Comparison of ENCODE assay signal across 8 mouse cellular contexts in the genomic region with DNA sequence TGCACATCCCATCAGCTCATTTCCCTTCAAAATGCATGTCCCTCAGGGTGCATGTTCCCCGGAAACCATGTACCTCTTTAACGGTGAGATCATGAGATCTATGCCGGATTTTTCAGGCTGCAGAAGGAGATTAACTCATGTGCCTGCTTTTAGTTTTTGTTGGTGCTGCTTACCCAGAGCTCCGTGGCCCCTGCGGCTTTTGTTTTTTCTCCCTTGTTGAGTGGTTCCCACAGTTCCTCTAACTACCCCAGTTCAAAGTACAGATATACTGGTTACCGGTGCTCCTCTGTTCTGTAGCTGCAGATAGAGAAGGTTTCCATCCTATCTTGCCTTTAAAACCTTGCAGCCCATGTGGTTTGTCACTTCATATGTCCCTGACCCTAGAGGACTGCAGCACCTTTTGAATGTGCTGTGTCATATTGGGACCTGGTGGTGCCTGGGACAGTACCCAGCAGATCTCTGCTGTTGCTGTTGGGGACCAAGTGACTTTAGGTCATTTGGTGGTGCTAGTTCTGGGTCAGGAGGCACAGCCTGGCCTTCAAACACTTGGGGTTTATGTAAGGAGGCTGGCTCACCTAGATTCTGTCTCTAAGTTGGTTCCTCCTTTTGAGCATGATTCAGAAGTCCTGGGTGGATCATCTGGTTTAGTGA. TPM values are rescaled to one million over a fixed set of nuclear protein-coding genes. Genes with fewer than 3 reads are reported as not detected.
DNase-seq lines count a peak whose midpoint lies in the region; ATAC-seq lines count a peak whose summit lies in the region.

No protein-coding gene starts in this region.

- 42% methylated on average over 6 of the region's 6 CpGs for WGBS in heart, embryonic 13.5 days
- 37% methylated on average over 6 of the region's 6 CpGs for WGBS in embryonic facial prominence, embryonic 13.5 days
- WGBS in limb, embryonic 12.5 days, result 47% methylated on average over 6 of the region's 6 CpGs
- 58% methylated on average over 6 of the region's 6 CpGs for WGBS in stomach, embryonic 15.5 days

- H3K27me3 ChIP-seq in heart, embryonic 13.5 days (replicated peaks), result 0 out of 2 replicates have a peak, but pooled peaks cover 4% of the 10 kb centered on the region
- H3K27me3 ChIP-seq in embryonic facial prominence, embryonic 13.5 days, result no peaks in the 10 kb centered on the region
- H3K27me3 ChIP-seq in limb, embryonic 12.5 days, result no peaks in the 10 kb centered on the region
- H3K27me3 ChIP-seq in stomach, embryonic 15.5 days (replicated peaks), result no peaks in the 10 kb centered on the region

- H3K9ac ChIP-seq in heart, embryonic 13.5 days, result peak overlapping the region; percentile 69
- H3K9ac ChIP-seq in embryonic facial prominence, embryonic 13.5 days, result no peak overlapping the region
- H3K9ac ChIP-seq in limb, embryonic 12.5 days (replicated peaks), result no peak overlapping the region
- peak overlapping the region; percentile 25; the same call in 1 of the 2 replicates for H3K9ac ChIP-seq in stomach, embryonic 15.5 days

- H3K4me3 ChIP-seq in heart, embryonic 13.5 days, result peak overlapping the region; percentile 61
- H3K4me3 ChIP-seq in embryonic facial prominence, embryonic 13.5 days, result peak overlapping the region; percentile 41
- peak overlapping the region; percentile 45 for H3K4me3 ChIP-seq in limb, embryonic 12.5 days (replicated peaks)
- H3K4me3 ChIP-seq in stomach, embryonic 15.5 days (replicated peaks), result peak overlapping the region; percentile 33

- H3K4me1 ChIP-seq in heart, embryonic 13.5 days, result peaks cover 18% of the 10 kb centered on the region
- H3K4me1 ChIP-seq in embryonic facial prominence, embryonic 13.5 days, result peaks cover 19% of the 10 kb centered on the region
- H3K4me1 ChIP-seq in limb, embryonic 12.5 days (replicated peaks), result peaks cover 23% of the 10 kb centered on the region
- peaks cover 14% of the 10 kb centered on the region for H3K4me1 ChIP-seq in stomach, embryonic 15.5 days

- DNase-seq in heart, adult 8-10 months (ENCODE audit: low spot score), result no peak
- DNase-seq in layer of hippocampus, postnatal 14 days (ENCODE audit: low spot score in 2 of 2), result no peak
- no peak for DNase-seq in embryo, embryonic 11 days

- no peaks in the 10 kb centered on the region for H3K9me3 ChIP-seq in heart, embryonic 13.5 days
- no peaks in the 10 kb centered on the region for H3K9me3 ChIP-seq in embryonic facial prominence, embryonic 13.5 days
- H3K9me3 ChIP-seq in limb, embryonic 12.5 days, result no peaks in the 10 kb centered on the region
- H3K9me3 ChIP-seq in stomach, embryonic 15.5 days, result no peaks in the 10 kb centered on the region

- H3K36me3 ChIP-seq in heart, embryonic 13.5 days, result peaks cover 46% of the 10 kb centered on the region
- H3K36me3 ChIP-seq in embryonic facial prominence, embryonic 13.5 days, result peaks cover 64% of the 10 kb centered on the region
- peaks cover 55% of the 10 kb centered on the region for H3K36me3 ChIP-seq in limb, embryonic 12.5 days
- peaks cover 11% of the 10 kb centered on the region for H3K36me3 ChIP-seq in stomach, embryonic 15.5 days

- peak overlapping the region; percentile 77 for H3K27ac ChIP-seq in heart, embryonic 13.5 days (replicated peaks)
- no peak overlapping the region for H3K27ac ChIP-seq in embryonic facial prominence, embryonic 13.5 days
- H3K27ac ChIP-seq in limb, embryonic 12.5 days, result peak overlapping the region; percentile 50; the same call in 1 of the 2 replicates
- peak overlapping the region; percentile 48; the same call in 1 of the 2 replicates for H3K27ac ChIP-seq in stomach, embryonic 15.5 days

- H3K4me2 ChIP-seq in heart, embryonic 13.5 days, result peak overlapping the region; percentile 87
- peak overlapping the region; percentile 66 for H3K4me2 ChIP-seq in embryonic facial prominence, embryonic 13.5 days
- peak overlapping the region; percentile 80 for H3K4me2 ChIP-seq in limb, embryonic 12.5 days
- H3K4me2 ChIP-seq in stomach, embryonic 15.5 days, result peak overlapping the region; percentile 76

- ATAC-seq in heart, embryonic 13.5 days (ENCODE audit: extremely low read depth, insufficient number of reproducible peaks, low FRiP score, low TSS enrichment), result 0 out of 2 replicates have a peak, but pooled peaks have one; percentile 18
- peak; percentile 5 for ATAC-seq in CD4-positive, CD25-positive, alpha-beta regulatory T cell, adult 4 months
- no peak for ATAC-seq in embryonic facial prominence, embryonic 13.5 days (ENCODE audit: insufficient number of reproducible peaks, insufficient read depth, low FRiP score, low TSS enrichment, low read depth)
- ATAC-seq in limb, embryonic 12.5 days (ENCODE audit: insufficient number of reproducible peaks, insufficient read depth, low FRiP score, low TSS enrichment, low read depth), result no peak
- ATAC-seq in stomach, embryonic 15.5 days (ENCODE audit: insufficient read depth, low FRiP score, low read depth), result peak; percentile 30; the same call in 1 of the 2 replicates

RNA-seq across cellular contexts. Expression of a gene that starts 16.8 kb away (rescaled TPM):
- 27.9 and 28.2 TPM in 2 replicates for polyA plus RNA-seq in heart, embryonic 13.5 days (2015; fragmentation: Nextera tagmentation; extraction: Ambion mirVana)
- total RNA-seq in heart, adult 8-10 months (2022), result 10 to 100 TPM; 11.6 to 17.1 (median 14.5) TPM
- 10 to 100 TPM; 76.7 to 77.2 TPM for polyA plus RNA-seq in CD4-positive, CD25-positive, alpha-beta regulatory T cell, adult 4 months (2017; shearing (Covaris generic))
- 33.9 and 34.3 TPM in 2 replicates for polyA plus RNA-seq in embryonic facial prominence, embryonic 13.5 days (2015; fragmentation: Nextera tagmentation; extraction: Ambion mirVana)
- 30.4 and 34.0 TPM in 2 replicates for polyA plus RNA-seq in limb, embryonic 12.5 days (2016; fragmentation: Nextera tagmentation; extraction: Ambion mirVana)
- polyA plus RNA-seq in stomach, embryonic 15.5 days (2015; fragmentation: Nextera tagmentation; extraction: Ambion mirVana), result 41.9 and 44.2 TPM in 2 replicates
- total RNA-seq in layer of hippocampus, postnatal 14 days (2021), result 10 to 100 TPM; 64.4 to 71.9 TPM

RNA-seq across cellular contexts. Expression of a gene that starts 16.9 kb away (rescaled TPM):
- polyA plus RNA-seq in heart, embryonic 13.5 days (2015; fragmentation: Nextera tagmentation; extraction: Ambion mirVana), result 27.4 and 31.7 TPM in 2 replicates
- 10 to 100 TPM in 1 of 4 experiments, 1 to 10 TPM in 3; 6.2 to 10.5 (median 8.2) TPM for total RNA-seq in heart, adult 8-10 months (2022)
- 10 to 100 TPM; 35.1 to 36.0 TPM for polyA plus RNA-seq in CD4-positive, CD25-positive, alpha-beta regulatory T cell, adult 4 months (2017; shearing (Covaris generic))
- polyA plus RNA-seq in embryonic facial prominence, embryonic 13.5 days (2015; fragmentation: Nextera tagmentation; extraction: Ambion mirVana), result 54.4 and 57.2 TPM in 2 replicates
- 63.8 and 66.4 TPM in 2 replicates for polyA plus RNA-seq in limb, embryonic 12.5 days (2016; fragmentation: Nextera tagmentation; extraction: Ambion mirVana)
- polyA plus RNA-seq in stomach, embryonic 15.5 days (2015; fragmentation: Nextera tagmentation; extraction: Ambion mirVana), result 42.8 and 43.1 TPM in 2 replicates
- 10 to 100 TPM; 25.0 to 26.6 TPM for total RNA-seq in layer of hippocampus, postnatal 14 days (2021)

RNA-seq across cellular contexts. Expression of a gene that starts 33.1 kb away (rescaled TPM):
- polyA plus RNA-seq in heart, embryonic 13.5 days (2015; fragmentation: Nextera tagmentation; extraction: Ambion mirVana), result 0.57 and 0.69 TPM in 2 replicates
- 1 to 10 TPM in 1 of 4 experiments, under 1 TPM in 3; 0.52 to 1.5 (median 0.73) TPM for total RNA-seq in heart, adult 8-10 months (2022)
- polyA plus RNA-seq in CD4-positive, CD25-positive, alpha-beta regulatory T cell, adult 4 months (2017; shearing (Covaris generic)), result 10 to 100 TPM; 14.4 to 31.1 TPM
- 1.8 and 2.2 TPM in 2 replicates for polyA plus RNA-seq in embryonic facial prominence, embryonic 13.5 days (2015; fragmentation: Nextera tagmentation; extraction: Ambion mirVana)
- 1.6 and 2.5 TPM in 2 replicates for polyA plus RNA-seq in limb, embryonic 12.5 days (2016; fragmentation: Nextera tagmentation; extraction: Ambion mirVana)
- 3.3 and 7.2 TPM in 2 replicates for polyA plus RNA-seq in stomach, embryonic 15.5 days (2015; fragmentation: Nextera tagmentation; extraction: Ambion mirVana)
- total RNA-seq in layer of hippocampus, postnatal 14 days (2021), result 10 to 100 TPM in 1 of 2 experiments, 1 to 10 TPM in 1; 9.7 to 11.3 TPM

RNA-seq across cellular contexts. Expression of a gene that starts 34.9 kb away (rescaled TPM):
- polyA plus RNA-seq in heart, embryonic 13.5 days (2015; fragmentation: Nextera tagmentation; extraction: Ambion mirVana), result 4.3 and 4.5 TPM in 2 replicates
- total RNA-seq in heart, adult 8-10 months (2022), result 10 to 100 TPM in 1 of 4 experiments, 1 to 10 TPM in 3; 7.0 to 11.2 (median 7.9) TPM
- polyA plus RNA-seq in CD4-positive, CD25-positive, alpha-beta regulatory T cell, adult 4 months (2017; shearing (Covaris generic)), result 10 to 100 TPM; 18.4 to 30.0 TPM
- polyA plus RNA-seq in embryonic facial prominence, embryonic 13.5 days (2015; fragmentation: Nextera tagmentation; extraction: Ambion mirVana), result 9.7 and 11.8 TPM in 2 replicates
- polyA plus RNA-seq in limb, embryonic 12.5 days (2016; fragmentation: Nextera tagmentation; extraction: Ambion mirVana), result 10.3 and 10.5 TPM in 2 replicates
- polyA plus RNA-seq in stomach, embryonic 15.5 days (2015; fragmentation: Nextera tagmentation; extraction: Ambion mirVana), result 7.2 TPM in 2 replicates
- 10 to 100 TPM; 33.9 to 37.0 TPM for total RNA-seq in layer of hippocampus, postnatal 14 days (2021)

RNA-seq across cellular contexts. Expression of a gene that starts 38.7 kb away (rescaled TPM):
- polyA plus RNA-seq in heart, embryonic 13.5 days (2015; fragmentation: Nextera tagmentation; extraction: Ambion mirVana), result 22.0 and 25.2 TPM in 2 replicates
- total RNA-seq in heart, adult 8-10 months (2022), result 10 to 100 TPM; 21.6 to 25.9 (median 22.5) TPM
- 10 to 100 TPM; 15.6 to 20.7 TPM for polyA plus RNA-seq in CD4-positive, CD25-positive, alpha-beta regulatory T cell, adult 4 months (2017; shearing (Covaris generic))
- 34.9 and 35.5 TPM in 2 replicates for polyA plus RNA-seq in embryonic facial prominence, embryonic 13.5 days (2015; fragmentation: Nextera tagmentation; extraction: Ambion mirVana)
- polyA plus RNA-seq in limb, embryonic 12.5 days (2016; fragmentation: Nextera tagmentation; extraction: Ambion mirVana), result 35.5 and 35.7 TPM in 2 replicates
- polyA plus RNA-seq in stomach, embryonic 15.5 days (2015; fragmentation: Nextera tagmentation; extraction: Ambion mirVana), result 34.1 and 35.5 TPM in 2 replicates
- 10 to 100 TPM; 17.8 to 19.2 TPM for total RNA-seq in layer of hippocampus, postnatal 14 days (2021)

Comparison
In these comparisons a context has a peak if more than half of its experiments do, and no peak if none do; other contexts are left out.
1. ATAC-seq: peak in heart, embryonic 13.5 days (single experiment), CD4-positive, CD25-positive, alpha-beta regulatory T cell, adult 4 months (single experiment) and stomach, embryonic 15.5 days (single experiment); none in embryonic facial prominence, embryonic 13.5 days (single experiment) and limb, embryonic 12.5 days (single experiment).
2. H3K9ac ChIP-seq: peak in heart, embryonic 13.5 days (single experiment) and stomach, embryonic 15.5 days (single experiment); none in embryonic facial prominence, embryonic 13.5 days (single experiment) and limb, embryonic 12.5 days (single experiment).
3. Peak in every context shown above with its lines, with median percentiles within 50 percentile points of each other: H3K4me2 ChIP-seq and H3K4me3 ChIP-seq.